ENCODE assay signal across 19 mouse cellular contexts in genomic region chr12:32767206-32768081, GRCm38 (mm10). TPM values are rescaled to one million over a fixed set of nuclear protein-coding genes. Genes with fewer than 3 reads are reported as not detected.
DNase-seq lines count a peak whose midpoint lies in the region; ATAC-seq and TF ChIP-seq lines count a peak whose summit lies in the region.
"Had no signal": no experiment of that assay in that cellular context is flagged by ENCODE, and none has a peak within 500 bp of the region (broad histone marks: within the 10 kb centered on the region; RNA-seq: fewer than 3 reads in every experiment).

No protein-coding gene starts in this region.

- H3K4me3 ChIP-seq in heart, postnatal 0 days (ENCODE audit: low read depth, low read length), result no peak overlapping the region
- H3K4me3 ChIP-seq in lung, embryonic 15.5 days, result no peak overlapping the region
- no peak overlapping the region for H3K4me3 ChIP-seq in layer of hippocampus, adult 2 months
- H3K4me3 ChIP-seq: embryonic facial prominence, embryonic 13.5 days; forebrain, embryonic 12.5 days; heart, embryonic 13.5 days; hindbrain, embryonic 12.5 days; liver, embryonic 13.5 days; megakaryocyte, embryonic 14.5 days; neural tube, embryonic 12.5 days had no signal

- intact Hi-C loops in heart, postnatal 25 days (cut with DNase I), result loop anchor here (5.0 to 10.0 kb wide), 2 partner anchors 105 to 127 kb away; no protein-coding TSS in a partner anchor

- H3K4me2 ChIP-seq in heart, postnatal 0 days (ENCODE audit: low read depth, low read length), result no peak overlapping the region
- H3K4me2 ChIP-seq in lung, embryonic 15.5 days, result no peak overlapping the region
- H3K4me2 ChIP-seq: embryonic facial prominence, embryonic 13.5 days; forebrain, embryonic 12.5 days; heart, embryonic 13.5 days; hindbrain, embryonic 12.5 days; liver, embryonic 13.5 days; neural tube, embryonic 12.5 days had no signal

- peaks cover 27% of the 10 kb centered on the region for H3K4me1 ChIP-seq in heart, postnatal 0 days (ENCODE audit: control insufficient read depth, insufficient read depth)
- H3K4me1 ChIP-seq in lung, embryonic 15.5 days, result peaks cover 7% of the 10 kb centered on the region
- H3K4me1 ChIP-seq: forebrain, embryonic 12.5 days; hindbrain, embryonic 12.5 days; liver, embryonic 13.5 days; megakaryocyte, embryonic 14.5 days; neural tube, embryonic 12.5 days had no signal

- H3K9me3 ChIP-seq in heart, postnatal 0 days (replicated peaks; ENCODE audit: control insufficient read depth, low read length), result no peaks in the 10 kb centered on the region
- H3K9me3 ChIP-seq in lung, embryonic 15.5 days, result no peaks in the 10 kb centered on the region
- H3K9me3 ChIP-seq: embryonic facial prominence, embryonic 13.5 days; forebrain, embryonic 12.5 days; heart, embryonic 13.5 days; hindbrain, embryonic 12.5 days; liver, embryonic 13.5 days; megakaryocyte, embryonic 14.5 days; neural tube, embryonic 12.5 days had no signal

- 79% methylated on average over 7 of the region's 7 CpGs for WGBS in heart, postnatal 0 days
- WGBS in lung, embryonic 15.5 days, result 73% methylated on average over 7 of the region's 7 CpGs

- ATAC-seq in heart, postnatal 0 days (ENCODE audit: insufficient read depth, low read depth), result no peak
- ATAC-seq in lung, embryonic 15.5 days (ENCODE audit: borderline replicate concordance, extremely low read depth, low FRiP score, low TSS enrichment), result 0 out of 2 replicates have a peak, but pooled peaks have one; percentile 19
- ATAC-seq in neutrophil, adult 5-6 weeks (ENCODE audit: extremely low read depth, insufficient number of reproducible peaks, low FRiP score, poor library complexity, severe bottlenecking), result peak; percentile 62; the same call in 1 of the 2 replicates
- ATAC-seq: intestine, embryonic 16.5 days had no signal

- DNase-seq in heart, postnatal 0 days (ENCODE audit: low spot score), result no peak
- DNase-seq in heart, postnatal 25 days (ENCODE audit: low spot score), result no peak
- DNase-seq in lung, adult 18-20 months, result no peak
- DNase-seq in gonadal fat pad, adult 2 months (ENCODE audit: low read depth), result peak; percentile 86
- no peak for DNase-seq in thymus, postnatal 10 days (ENCODE audit: low spot score in 2 of 2)
- DNase-seq in layer of hippocampus, adult 2 months (ENCODE audit: low spot score in 2 of 2), result no peak
- DNase-seq: cerebellum, adult 11 months; gastrocnemius, postnatal 25 days; liver, embryonic 13.5 days; thymus, adult 18-20 months had no signal

- no peak for TF ChIP-seq CTCF in heart, postnatal 0 days (IDR thresholded peaks at IDR 0.05; ENCODE audit: low read depth)
- TF ChIP-seq CTCF in layer of hippocampus, adult 2 months (conservative IDR thresholded peaks at IDR 0.05), result no peak

- H3K9ac ChIP-seq in heart, postnatal 0 days (replicated peaks; ENCODE audit: low read depth, low read length), result no peak overlapping the region
- no peak overlapping the region for H3K9ac ChIP-seq in lung, embryonic 15.5 days
- H3K9ac ChIP-seq: embryonic facial prominence, embryonic 13.5 days; forebrain, embryonic 12.5 days; heart, embryonic 13.5 days; hindbrain, embryonic 12.5 days; liver, embryonic 13.5 days; neural tube, embryonic 12.5 days had no signal

- H3K27ac ChIP-seq in heart, postnatal 0 days (ENCODE audit: low read depth), result peak overlapping the region; percentile 50; the same call in 1 of the 2 replicates
- peak overlapping the region; percentile 50; the same call in 1 of the 2 replicates for H3K27ac ChIP-seq in lung, embryonic 15.5 days
- H3K27ac ChIP-seq in layer of hippocampus, adult 2 months, result no peak overlapping the region
- H3K27ac ChIP-seq: embryonic facial prominence, embryonic 13.5 days; forebrain, embryonic 12.5 days; heart, embryonic 13.5 days; hindbrain, embryonic 12.5 days; liver, embryonic 13.5 days; neural tube, embryonic 12.5 days had no signal

- TF ChIP-seq EP300 in heart, postnatal 0 days (IDR thresholded peaks at IDR 0.05; ENCODE audit: low read depth), result no peak

- H3K36me3 ChIP-seq in heart, postnatal 0 days (replicated peaks; ENCODE audit: control insufficient read depth, insufficient read depth, low read length), result no peaks in the 10 kb centered on the region
- H3K36me3 ChIP-seq in lung, embryonic 15.5 days, result no peaks in the 10 kb centered on the region
- H3K36me3 ChIP-seq: embryonic facial prominence, embryonic 13.5 days; forebrain, embryonic 12.5 days; heart, embryonic 13.5 days; hindbrain, embryonic 12.5 days; liver, embryonic 13.5 days; neural tube, embryonic 12.5 days had no signal

- no peaks in the 10 kb centered on the region for H3K27me3 ChIP-seq in heart, postnatal 0 days (ENCODE audit: control insufficient read depth, insufficient read depth, low read length)
- H3K27me3 ChIP-seq in lung, embryonic 15.5 days, result no peaks in the 10 kb centered on the region
- H3K27me3 ChIP-seq: embryonic facial prominence, embryonic 13.5 days; forebrain, embryonic 12.5 days; hindbrain, embryonic 12.5 days; liver, embryonic 13.5 days; neural tube, embryonic 12.5 days had no signal

RNA-seq across cellular contexts. Expression of gene Nampt, which starts 51.9 kb away (rescaled TPM):
- 21.9 and 22.2 TPM in 2 replicates for total RNA-seq in heart, postnatal 0 days (2014; rRNA removed; ENCODE audit: low replicate concordance)
- polyA plus RNA-seq in heart, postnatal 0 days (2015; fragmentation: Nextera tagmentation; extraction: Ambion mirVana), result 13.7 and 15.5 TPM in 2 replicates
- total RNA-seq in heart, postnatal 25 days (2021), result 10 to 100 TPM; 88.4 to 94.6 TPM
- 27.1 and 28.3 TPM in 2 replicates for polyA plus RNA-seq in lung, embryonic 15.5 days (2015; fragmentation: Nextera tagmentation; extraction: Ambion mirVana)
- polyA plus RNA-seq in gonadal fat pad, adult 2 months (2012; rRNA removed), result 19.4 and 21.5 TPM in 2 replicates
- 58.8 and 66.9 TPM in 2 replicates for total RNA-seq in neutrophil, adult 5-6 weeks (2017)
- 10 to 100 TPM; 41.3 to 42.9 TPM for total RNA-seq in layer of hippocampus, adult 2 months (2021)
